Mouse (Mus musculus) ovary, adult 18-20 months (tissue): ENCODE measurements around the gene Selenoo.

Experiments
- DNase-seq: peaks from one replicate; pipeline ENCODE4 v3.0.0; 2022; ENCODE audit warnings: low spot score, mixed read lengths

Selenoo gene

DNA sequence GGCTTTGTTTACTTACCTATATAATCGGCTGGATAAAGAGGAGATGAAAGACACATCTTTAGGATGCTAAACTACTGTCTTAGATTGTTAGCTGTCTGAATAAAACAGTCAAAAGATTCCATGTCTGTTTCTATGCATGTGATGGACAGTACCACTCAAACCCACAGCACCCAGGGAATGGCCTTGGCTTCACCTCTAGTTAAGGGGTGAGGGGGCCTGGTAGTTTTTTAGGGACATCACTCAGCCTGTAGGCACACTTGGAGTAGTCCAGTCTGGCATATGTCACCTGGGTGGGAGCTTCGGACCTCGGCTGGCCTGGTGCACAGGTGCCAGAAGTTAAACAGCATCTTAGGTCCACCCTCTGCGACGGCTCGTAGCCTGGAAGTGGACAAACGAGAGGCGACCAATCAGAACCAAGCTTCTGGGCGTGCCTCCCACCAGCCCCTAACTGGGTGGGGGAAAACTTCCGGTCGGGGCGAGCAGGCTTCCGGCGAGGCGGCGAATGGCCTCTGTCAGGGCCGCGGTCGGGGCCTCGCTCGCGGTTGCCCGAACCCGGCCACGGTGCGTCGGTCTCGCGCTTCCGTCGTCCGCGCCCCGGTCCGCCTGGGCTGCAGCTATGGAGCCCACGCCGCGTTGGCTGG lies at the start of gene Selenoo:
TSS of gene Selenoo (plus strand) at position 478 of the 641 bp plus-strand sequence.
- DNase-seq: peak; percentile 86

DNA sequence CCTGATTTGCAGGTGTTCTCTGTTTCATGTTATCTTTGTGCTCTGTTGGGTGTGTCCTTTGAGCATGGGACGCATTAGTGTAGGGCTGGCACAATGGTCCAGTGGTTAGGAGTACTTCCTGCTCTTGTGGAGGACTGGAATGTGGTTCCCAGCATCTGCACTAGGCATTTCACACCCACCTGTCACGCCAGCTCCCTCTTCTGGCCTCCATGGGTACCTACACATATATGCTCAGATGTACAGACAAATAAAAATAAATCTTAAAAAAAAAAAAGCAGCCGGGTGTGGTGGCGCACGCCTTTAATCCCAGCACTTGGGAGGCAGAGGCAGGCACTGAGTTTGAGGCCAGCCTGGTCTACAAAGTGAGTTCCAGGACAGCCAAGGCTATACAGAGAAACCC lies 44.5 kb upstream of the Selenoo start:
- no peak for DNase-seq

DNA sequence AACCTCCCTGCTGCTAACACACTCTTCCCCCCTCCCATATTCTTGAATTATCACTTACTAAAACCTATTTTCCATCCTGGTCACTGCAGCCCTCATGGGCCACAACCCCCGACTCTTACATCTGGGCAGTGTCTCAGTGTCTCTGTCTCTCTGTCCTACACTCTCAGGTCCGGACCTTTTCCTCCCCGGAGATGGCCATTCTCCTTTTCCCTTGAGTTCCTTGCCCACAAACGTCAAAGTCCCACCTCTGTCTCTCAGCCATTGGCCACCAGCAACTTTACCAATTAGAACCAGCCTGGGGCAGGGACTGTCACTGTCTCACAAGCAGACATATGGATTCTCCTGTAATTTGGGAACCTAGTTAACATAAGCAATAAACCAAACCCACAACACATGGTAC lies 42.5 kb upstream of the Selenoo start:
- DNase-seq: no peak

DNA sequence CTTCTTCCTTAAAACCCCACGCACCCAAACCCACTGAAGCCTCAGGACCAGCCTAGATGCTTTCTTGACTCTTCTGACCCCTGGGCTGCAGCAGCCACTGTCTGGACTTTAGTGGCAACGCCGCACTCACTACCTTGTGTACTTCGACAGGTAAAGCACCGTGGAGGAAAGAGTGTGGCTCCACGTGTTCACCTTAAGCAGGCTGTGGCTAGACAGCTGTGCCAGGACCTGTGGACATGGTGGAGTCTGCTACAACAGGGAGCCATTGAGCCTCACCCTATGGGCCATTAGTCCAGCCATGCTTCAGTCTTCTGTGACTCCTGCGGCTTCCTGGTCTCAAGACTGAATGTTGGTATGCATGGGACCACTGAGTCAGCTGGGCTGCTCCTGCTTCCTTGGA lies 34.2 kb upstream of the Selenoo start:
- DNase-seq: no peak

DNA sequence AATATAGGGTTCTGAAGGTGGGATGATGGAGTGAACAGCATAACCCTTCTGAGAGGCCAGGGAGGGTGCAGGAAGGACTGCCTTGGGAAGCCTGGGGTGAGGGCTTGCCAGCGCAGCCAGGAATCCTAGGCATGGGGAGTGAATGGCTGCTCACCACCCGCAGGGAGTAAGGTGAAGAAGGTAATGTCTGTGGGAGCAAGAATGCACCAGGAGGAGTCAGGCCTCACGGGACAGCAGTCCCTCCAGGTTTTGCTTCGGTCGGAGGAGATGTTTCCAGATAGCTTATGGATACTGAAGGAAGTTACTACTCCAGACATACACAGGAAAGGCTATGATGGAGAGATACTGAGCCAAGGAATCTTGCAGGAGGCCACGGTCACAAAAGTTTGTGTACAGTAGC lies 30.1 kb upstream of the Selenoo start:
- DNase-seq: no peak

GRCm38 (mm10) chr15:89059161-89059931 lies 29.5 kb upstream of the Selenoo start, which contains the start of gene Panx2:
Panx2 (plus strand) TSS chr15:89059734.
- DNase-seq: peak; percentile 1

DNA sequence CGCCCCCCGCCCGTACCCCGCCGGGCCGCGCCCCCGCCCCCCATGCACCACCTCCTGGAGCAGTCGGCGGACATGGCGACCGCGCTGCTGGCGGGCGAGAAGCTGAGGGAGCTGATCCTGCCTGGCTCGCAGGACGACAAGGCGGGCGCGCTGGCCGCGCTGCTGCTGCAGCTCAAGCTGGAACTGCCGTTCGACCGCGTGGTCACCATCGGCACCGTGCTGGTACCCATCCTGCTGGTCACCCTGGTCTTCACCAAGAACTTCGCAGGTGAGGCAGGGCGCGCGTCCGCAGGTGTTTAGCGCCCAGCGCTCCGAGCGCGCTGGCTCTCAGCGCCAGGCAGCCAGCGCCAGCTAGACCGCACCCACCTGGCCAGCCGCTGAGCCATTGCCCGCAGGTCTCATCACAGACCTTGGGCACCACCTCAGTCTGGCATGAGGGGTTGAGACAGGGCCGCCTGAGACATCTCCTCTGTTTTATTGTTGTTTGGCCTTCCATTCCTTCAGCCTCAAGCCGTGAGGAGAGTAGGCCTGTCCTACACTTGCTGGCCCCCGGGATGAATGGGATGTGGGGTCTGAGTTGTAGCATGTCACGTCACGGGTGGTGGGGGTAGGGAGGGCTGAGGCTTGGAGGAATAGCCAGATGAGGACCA lies 28.7 kb upstream of the Selenoo start:
- DNase-seq: peak; percentile 2

DNA sequence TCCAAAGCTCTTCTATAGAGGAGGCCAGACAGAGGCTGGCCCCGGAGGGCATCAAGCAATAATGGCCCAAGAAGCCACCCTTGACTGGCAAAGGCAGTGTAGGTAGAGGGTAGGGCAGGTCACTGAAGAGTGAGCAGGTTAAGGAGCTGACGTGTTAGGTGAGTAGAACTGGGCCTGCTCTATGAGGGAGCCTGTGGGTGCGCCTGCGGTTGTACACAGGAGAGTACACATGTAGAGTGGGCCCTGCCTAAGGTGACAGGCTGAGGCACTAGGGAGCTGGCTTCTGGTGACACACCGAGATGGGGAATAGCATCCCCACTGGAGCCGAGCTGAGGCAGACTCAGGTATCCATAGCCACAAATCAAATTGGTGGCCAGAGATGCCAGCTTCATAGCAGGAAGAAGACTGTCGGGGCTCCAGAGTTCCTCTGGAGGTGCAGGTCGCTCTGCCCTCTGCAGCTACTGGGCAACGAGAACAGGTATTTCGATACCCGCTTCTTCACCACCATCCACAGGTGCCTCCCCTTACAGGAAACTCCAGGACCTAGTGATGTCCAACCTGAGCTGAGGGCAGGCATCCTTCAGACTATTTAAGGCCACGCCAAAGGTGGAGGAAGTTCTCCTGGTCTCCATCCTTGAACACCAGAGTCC lies 27.9 kb upstream of the Selenoo start:
- DNase-seq: no peak

DNA sequence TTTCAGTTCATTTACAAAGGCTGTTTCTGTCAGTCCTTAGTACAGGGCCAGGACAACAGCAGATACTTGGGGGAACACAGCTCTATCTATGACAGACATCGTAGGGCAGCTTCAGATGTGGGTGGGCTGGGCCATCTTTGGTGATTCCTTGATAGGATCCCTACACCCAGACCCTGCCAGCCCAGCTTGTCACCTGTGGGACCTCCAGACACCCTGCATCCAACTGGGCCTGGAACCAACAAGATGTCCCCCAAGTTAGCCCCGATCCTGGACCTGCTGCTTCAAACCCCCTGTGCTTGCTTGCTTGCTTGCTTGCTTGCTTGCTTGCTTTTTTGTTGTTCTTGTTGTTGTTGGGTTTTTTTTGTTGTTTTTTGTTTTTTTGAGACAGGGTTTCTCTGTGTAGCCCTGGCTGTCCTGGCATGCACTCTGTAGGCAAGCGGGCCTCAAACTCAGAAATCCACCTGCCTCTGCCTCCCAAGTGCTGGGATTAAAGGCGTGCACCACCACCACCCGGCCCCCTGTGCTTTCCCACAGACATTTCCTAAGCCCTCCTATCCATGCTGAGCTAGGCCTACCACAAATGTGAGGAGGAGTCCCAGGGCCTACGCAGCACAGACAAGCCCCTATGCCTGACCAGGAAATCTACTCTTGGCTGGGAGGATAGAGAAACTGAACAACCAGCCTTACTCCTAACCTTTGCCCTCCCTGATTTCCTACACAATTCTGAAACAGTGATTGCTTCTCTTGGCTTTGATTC lies 26.9 kb upstream of the Selenoo start:
- no peak for DNase-seq

DNA sequence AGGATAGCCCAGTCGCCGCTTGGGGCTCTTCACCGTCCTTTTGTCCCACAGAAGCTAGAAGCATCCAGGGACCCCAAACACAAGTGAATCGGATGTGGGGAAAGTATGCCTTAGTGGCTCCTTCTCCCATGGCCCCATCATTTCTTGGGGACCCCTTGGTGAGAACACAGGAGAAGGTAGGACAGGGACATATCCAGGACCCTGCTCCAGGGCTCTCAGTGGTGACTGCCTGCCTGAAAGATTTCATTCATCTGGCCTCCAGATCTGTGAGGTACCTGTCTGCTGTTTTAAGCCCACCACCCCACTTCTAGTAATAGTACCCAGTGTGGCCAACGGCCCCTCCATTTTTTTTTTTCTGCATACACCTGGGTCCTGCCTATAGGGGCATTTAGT lies 26.4 kb upstream of the Selenoo start:
- no peak for DNase-seq

DNA sequence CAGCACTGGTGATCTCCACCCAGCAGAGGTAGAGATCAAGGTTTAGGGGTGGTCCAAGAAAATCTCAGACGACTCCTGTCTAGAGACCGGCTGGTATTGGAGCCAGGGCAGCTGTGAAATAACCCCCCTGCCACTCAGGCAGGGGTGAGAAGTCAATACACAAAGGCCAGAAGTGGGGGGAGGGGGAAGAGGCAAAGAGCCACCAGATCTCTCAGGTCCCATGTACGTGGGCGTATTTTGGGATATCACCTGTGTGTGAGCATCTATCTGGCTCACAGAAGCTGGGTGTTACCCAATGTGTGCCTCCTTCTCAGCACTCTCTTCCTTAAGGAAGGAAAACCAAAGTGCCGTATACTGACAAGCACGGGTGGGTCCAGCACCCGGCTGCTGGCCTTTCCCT lies 25.9 kb upstream of the Selenoo start:
- DNase-seq: no peak

- no peak for DNase-seq
Measured at GRCm38 (mm10) chr15:89063536-89063935, 25.3 kb upstream of the Selenoo start.

- DNase-seq: no peak
Measured at GRCm38 (mm10) chr15:89064891-89065290, 24.0 kb upstream of the Selenoo start.

- DNase-seq: no peak
Measured at GRCm38 (mm10) chr15:89067609-89068008, 21.3 kb upstream of the Selenoo start.

- no peak for DNase-seq
Measured at GRCm38 (mm10) chr15:89068226-89068625, 20.7 kb upstream of the Selenoo start.

DNA sequence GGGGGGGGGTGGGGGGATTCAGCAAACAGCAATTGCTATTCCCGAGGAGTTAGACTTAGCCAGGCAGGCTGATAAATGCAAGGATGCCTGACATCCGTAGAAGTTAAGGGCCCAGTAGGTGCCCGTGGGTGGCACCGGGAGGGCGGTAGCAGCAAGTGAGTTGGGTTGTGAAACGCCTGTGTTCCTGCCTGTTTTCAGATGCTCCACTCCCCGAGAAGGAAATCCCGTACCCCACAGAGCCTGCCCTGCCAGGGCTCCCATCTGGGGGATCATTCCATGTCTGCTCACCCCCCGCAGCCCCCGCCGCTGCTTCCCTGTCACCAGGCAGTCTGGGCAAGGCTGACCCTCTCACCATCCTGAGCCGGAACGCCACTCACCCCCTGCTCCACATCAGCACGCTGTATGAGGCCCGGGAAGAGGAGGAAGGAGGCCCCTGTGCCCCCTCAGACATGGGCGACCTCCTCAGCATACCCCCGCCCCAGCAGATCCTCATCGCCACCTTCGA lies 19.5 kb upstream of the Selenoo start:
- DNase-seq: no peak

DNA sequence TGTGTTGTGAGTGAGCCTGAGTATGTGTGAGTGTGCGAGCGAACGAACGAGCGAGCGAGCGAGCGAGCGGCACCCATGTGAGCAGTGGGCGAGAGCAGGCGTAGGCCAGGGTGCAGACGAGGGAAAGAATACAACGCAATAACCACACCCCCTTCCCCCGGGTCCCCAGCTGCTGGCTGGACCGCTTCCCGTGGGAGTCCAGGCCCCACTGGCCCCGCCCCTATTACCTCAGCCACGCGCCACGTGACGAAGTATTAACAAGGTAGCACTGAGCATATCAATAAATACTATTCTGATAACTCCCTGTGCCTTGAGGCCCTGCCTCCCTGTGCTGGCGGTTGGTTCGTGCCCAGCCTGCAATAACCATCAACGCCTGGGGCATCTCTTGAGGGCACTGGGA lies 18.3 kb upstream of the Selenoo start:
- no peak for DNase-seq

- DNase-seq: no peak
Measured at GRCm38 (mm10) chr15:89073993-89074603, 14.8 kb upstream of the Selenoo start.

DNA sequence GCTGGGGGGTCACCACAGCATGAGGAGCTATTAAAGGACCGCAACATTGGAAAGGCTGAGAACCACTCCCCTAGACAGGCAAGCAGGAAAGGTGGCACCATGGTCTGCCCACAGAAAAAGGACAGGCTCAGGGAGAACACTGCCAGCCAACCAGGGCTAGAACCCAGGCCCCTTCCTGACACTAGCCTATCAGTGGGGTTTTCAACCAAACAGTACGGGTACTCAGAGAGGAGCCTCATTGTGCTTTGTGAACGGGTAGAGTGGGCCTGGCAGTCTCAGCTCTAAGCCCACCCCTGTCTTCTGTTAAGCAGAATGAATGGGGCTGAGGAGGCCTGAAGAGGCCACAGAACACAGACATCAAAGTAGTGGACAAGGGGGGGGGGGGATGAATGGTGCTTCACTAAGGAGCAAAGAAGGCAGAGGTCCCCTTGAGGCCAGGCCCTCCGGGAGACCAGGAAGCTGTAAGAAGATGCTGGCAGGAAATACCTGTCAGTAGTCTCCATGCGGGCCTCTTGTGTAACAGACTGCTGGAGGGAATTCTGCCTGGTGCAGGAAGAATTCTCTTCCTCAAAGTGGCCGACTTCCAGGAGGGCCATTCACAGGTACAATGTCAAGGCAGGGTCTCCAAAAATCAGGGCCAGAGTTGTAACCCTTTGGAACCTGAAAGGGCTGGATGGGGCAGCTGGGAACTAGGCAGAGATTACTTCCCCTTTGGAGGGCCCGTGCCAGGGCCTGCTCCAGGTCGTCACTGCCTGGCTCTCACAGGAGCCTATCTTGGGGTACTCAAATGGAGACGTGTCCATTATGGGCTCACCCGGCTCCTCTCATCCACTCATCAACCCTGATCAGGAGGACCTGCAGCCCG lies 14.0 kb upstream of the Selenoo start, which contains the start of gene Trabd:
TSS of gene Trabd (plus strand) at position 512 of the 865 bp plus-strand sequence.
- no peak for DNase-seq

GRCm38 (mm10) chr15:89075478-89076147 lies 13.3 kb upstream of the Selenoo start:
- DNase-seq: peak; percentile 80
